Mouse (Mus musculus): ENCODE measurements around the gene Ap3b1.

GRCm38 (mm10) chr13:94607861-94608223 is 249.1 kb downstream of the Ap3b1 start:
- no peak for TF ChIP-seq E2F4 (IDR thresholded peaks at IDR 0.05; ENCODE audit: insufficient read depth)
- TF ChIP-seq POLR2A (IDR thresholded peaks at IDR 0.05; ENCODE audit: insufficient read length, low read depth) = no peak
- no peak for TF ChIP-seq CEBPB (IDR thresholded peaks at IDR 0.05; ENCODE audit: insufficient read depth, poor library complexity, severe bottlenecking)
- TF ChIP-seq USF1 (IDR thresholded peaks at IDR 0.05; ENCODE audit: low read depth) = no peak
- TF ChIP-seq MYOG (IDR thresholded peaks at IDR 0.05; ENCODE audit: control insufficient read depth in 1 of 3, insufficient read depth in 1 of 3, insufficient read length in 2 of 3, low read depth in 2 of 3) = no peak
- TF ChIP-seq REST (IDR thresholded peaks at IDR 0.05; ENCODE audit: insufficient read depth, insufficient read length) = no peak
- no peak for TF ChIP-seq TCF3 (IDR thresholded peaks at IDR 0.05; ENCODE audit: insufficient read length, low read depth)
- TF ChIP-seq POLR2AphosphoS2 (IDR thresholded peaks at IDR 0.05; ENCODE audit: insufficient read length, low read depth) = no peak
- no peak for TF ChIP-seq TCF12 (IDR thresholded peaks at IDR 0.05; ENCODE audit: insufficient read depth, poor library complexity, severe bottlenecking)

Measured in myocyte (in vitro differentiated cells).